Mouse (Mus musculus): Measurements from ENCODE around the gene Pnpo. TPM values are rescaled to one million over a fixed set of nuclear protein-coding genes. Genes with fewer than 3 reads are reported as not detected.

The Pnpo gene
- polyA plus RNA-seq, 1 experiment from 2014 or later: 145 TPM

- Histone ChIP-seq H3K27me3 (replicated peaks; ENCODE audit: control insufficient read depth, insufficient read depth, low read length) (no peaks in the 10 kb centered on the region), H3K36me3 (ENCODE audit: control insufficient read depth, insufficient read depth) (peaks cover 6% of the 10 kb centered on the region), H3K4me2 (replicated peaks; ENCODE audit: low read depth) (no peak overlapping the region), H3K9ac (ENCODE audit: low read depth, low read length) (no peak overlapping the region), H3K27ac (ENCODE audit: low read depth, low read length) (no peak overlapping the region), H3K9me3 (ENCODE audit: control insufficient read depth) (no peaks in the 10 kb centered on the region), H3K4me1 (replicated peaks; ENCODE audit: control insufficient read depth, insufficient read depth, low read length) (peaks cover 10% of the 10 kb centered on the region; the same call in 1 of the 2 replicates), H3K4me3 (ENCODE audit: low read depth, low read length) (no peak overlapping the region)
- ATAC-seq: no peak
- no peak for TF ChIP-seq CTCF (IDR thresholded peaks at IDR 0.05; ENCODE audit: low read depth)
- 82% methylated on average over 9 of the region's 9 CpGs for WGBS
Observed at GRCm38 (mm10) chr11:96946498-96946897, 2.7 kb upstream of the Pnpo start.

DNA sequence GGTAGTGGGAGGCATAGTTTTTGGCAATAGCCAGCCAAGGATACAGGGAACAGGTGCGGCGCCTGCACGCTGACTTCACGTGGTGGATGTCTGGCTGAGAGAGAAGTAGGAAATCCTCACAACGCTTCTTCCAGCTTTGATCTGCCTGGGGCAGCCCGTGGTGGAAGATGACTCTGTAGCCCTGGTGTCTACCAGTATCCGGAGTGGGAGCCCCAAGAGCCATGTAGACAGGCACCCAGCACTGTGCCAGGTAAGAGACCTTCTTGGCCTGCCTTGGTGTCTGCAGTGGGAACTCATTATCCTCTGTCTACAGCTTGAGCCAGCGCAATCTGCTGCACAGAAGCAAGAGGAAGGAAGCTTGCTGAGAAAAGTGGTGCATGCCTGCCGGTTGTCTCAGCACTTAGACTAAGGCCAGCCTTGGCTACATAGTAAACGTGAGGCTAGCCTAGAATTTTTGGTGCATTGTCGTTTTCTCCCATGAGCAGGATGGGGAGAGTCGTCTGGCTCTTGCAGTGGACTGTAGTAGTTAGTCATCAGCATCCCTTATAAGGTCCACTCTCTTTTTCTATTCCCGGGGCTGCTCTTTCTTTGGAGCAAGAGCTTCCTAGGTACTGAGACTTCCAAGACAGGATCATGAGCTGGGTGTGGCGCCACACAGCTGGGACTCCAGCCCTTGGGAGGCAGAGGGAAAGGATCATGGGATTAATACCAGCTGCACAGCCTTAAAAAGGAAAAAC is 1.2 kb upstream of the Pnpo start:
- Histone ChIP-seq H3K9me3 (ENCODE audit: control insufficient read depth) (no peaks in the 10 kb centered on the region), H3K4me2 (replicated peaks; ENCODE audit: low read depth) (peak overlapping the region; percentile 88), H3K27ac (ENCODE audit: low read depth, low read length) (peak overlapping the region; percentile 80), H3K4me1 (replicated peaks; ENCODE audit: control insufficient read depth, insufficient read depth, low read length) (peaks cover 10% of the 10 kb centered on the region; the same call in 1 of the 2 replicates), H3K36me3 (ENCODE audit: control insufficient read depth, insufficient read depth) (peaks cover 7% of the 10 kb centered on the region; the same call in 1 of the 2 replicates), H3K9ac (ENCODE audit: low read depth, low read length) (peak overlapping the region; percentile 60; the same call in 1 of the 2 replicates), H3K4me3 (ENCODE audit: low read depth, low read length) (peak overlapping the region; percentile 48), H3K27me3 (replicated peaks; ENCODE audit: control insufficient read depth, insufficient read depth, low read length) (no peaks in the 10 kb centered on the region)
- no peak for ATAC-seq
- WGBS: 44% methylated on average over 14 of the region's 14 CpGs
- no peak for TF ChIP-seq CTCF (IDR thresholded peaks at IDR 0.05; ENCODE audit: low read depth)

DNA sequence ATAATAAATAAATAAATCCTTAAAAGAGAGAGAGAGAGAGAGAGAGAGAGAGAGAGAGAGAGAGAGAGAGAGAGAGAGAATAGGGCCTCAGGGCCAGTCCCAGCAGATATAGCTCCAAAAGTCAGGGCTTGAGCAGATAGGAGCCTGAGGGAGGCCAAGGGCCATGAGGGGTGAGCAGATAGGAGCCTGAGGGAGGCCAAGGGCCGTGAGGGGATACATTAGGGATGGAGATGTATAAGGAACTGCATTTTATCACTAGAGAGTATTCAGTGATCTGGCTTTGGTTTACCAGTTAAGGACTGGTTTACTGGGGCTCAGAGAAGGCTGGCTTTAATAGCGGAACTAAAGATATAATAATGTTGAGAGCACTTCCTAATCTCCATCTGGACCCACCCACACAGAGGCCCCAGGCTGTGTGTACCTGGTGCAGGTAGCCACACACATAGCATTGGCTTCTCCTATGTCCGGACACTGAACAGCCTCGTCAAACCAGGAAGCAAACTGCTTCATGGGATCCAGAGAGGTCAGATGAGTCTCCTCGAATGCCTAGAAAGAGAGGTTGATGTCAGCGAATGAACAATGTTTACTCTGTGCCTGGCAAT is 1.7 kb downstream of the Pnpo start:
- Histone ChIP-seq H3K4me3 (ENCODE audit: low read depth, low read length) (no peak overlapping the region), H3K36me3 (ENCODE audit: control insufficient read depth, insufficient read depth) (peaks cover 21% of the 10 kb centered on the region)
- no peak for ATAC-seq

DNA sequence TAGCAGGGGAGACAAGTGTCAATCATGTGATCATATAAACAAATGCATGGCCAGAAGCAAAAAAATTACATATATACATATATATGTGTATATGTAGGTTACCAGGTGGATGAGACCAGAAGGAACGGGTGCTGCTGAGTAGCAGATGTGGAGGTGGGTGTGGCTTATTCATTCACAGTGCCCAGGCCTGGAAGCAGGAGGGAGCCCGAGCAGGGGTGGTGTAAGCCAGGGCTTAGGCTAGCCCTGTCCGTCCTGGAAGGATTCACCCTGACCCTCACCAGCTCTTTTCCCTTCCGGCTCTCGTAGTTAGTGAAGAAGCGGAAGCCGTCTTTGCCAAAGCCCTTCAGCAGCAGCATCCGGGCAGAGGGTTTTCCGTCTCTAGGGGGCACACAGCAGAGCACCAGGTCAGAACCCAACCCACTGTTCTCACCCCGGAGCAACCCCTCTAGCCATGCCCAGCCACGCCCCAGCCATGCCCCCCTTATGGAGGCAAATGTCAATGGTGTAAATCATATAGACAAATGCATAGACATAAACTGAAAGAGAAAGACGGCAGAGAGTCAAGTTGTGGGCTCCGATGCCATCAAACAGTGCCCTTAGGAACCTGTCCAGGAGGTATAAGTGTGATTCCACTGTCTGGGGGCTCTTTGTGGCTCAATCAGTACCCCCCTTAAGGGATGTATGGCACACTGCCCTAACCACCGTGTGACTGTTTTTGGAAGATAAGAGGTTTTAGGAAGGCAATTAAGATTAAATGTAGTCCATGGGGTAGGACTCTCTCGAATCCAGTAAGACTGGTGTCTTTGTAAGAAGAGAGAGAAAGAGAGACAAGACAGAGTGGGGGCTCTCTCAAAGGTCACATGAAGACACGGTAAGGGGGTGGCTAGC is 3.0 kb downstream of the Pnpo start:
- no peak for TF ChIP-seq CTCF (IDR thresholded peaks at IDR 0.05; ENCODE audit: low read depth)

More for the DNA sequence above, 1.7 kb downstream of the Pnpo start:
- no peak overlapping the region for H3K9ac ChIP-seq (ENCODE audit: low read depth, low read length)
- TF ChIP-seq CTCF (IDR thresholded peaks at IDR 0.05; ENCODE audit: low read depth): no peak
- H3K27me3 ChIP-seq (replicated peaks; ENCODE audit: control insufficient read depth, insufficient read depth, low read length): no peaks in the 10 kb centered on the region
- H3K4me2 ChIP-seq (replicated peaks; ENCODE audit: low read depth): peak overlapping the region; percentile 88
- H3K4me1 ChIP-seq (replicated peaks; ENCODE audit: control insufficient read depth, insufficient read depth, low read length): peaks cover 11% of the 10 kb centered on the region; the same call in 1 of the 2 replicates
- no peaks in the 10 kb centered on the region for H3K9me3 ChIP-seq (ENCODE audit: control insufficient read depth)
- peak overlapping the region; percentile 78 for H3K27ac ChIP-seq (ENCODE audit: low read depth, low read length)
- WGBS: 39% methylated on average over 6 of the region's 6 CpGs

DNA sequence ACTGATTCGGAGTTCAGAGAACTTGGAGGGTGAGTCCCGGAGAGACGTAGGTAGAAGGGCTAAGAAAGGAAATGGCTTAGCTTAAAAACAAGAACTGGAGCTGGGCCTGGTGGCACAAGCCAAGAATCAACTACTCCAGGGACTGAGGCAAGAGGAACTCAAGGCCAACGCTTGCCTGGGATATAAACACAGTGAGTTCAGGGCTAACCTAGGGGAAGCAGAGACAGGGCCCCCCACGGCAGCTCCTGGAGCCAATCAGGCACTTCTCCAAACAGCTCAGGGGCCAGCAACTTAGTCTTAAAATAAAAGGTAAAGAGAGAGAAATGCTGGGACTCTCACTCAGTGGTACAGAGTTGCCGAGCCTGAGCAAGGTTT is 5.4 kb downstream of the Pnpo start:
- no peak for ATAC-seq
- peaks cover 5% of the 10 kb centered on the region for H3K4me1 ChIP-seq (replicated peaks; ENCODE audit: control insufficient read depth, insufficient read depth, low read length)
- peaks cover 26% of the 10 kb centered on the region for H3K36me3 ChIP-seq (ENCODE audit: control insufficient read depth, insufficient read depth)
- no peak overlapping the region for H3K9ac ChIP-seq (ENCODE audit: low read depth, low read length)
- no peak for TF ChIP-seq CTCF (IDR thresholded peaks at IDR 0.05; ENCODE audit: low read depth)
- no peak overlapping the region for H3K4me3 ChIP-seq (ENCODE audit: low read depth, low read length)
- no peaks in the 10 kb centered on the region for H3K9me3 ChIP-seq (ENCODE audit: control insufficient read depth)
- H3K27ac ChIP-seq (ENCODE audit: low read depth, low read length): peak overlapping the region; percentile 87
- H3K4me2 ChIP-seq (replicated peaks; ENCODE audit: low read depth): no peak overlapping the region
- no peaks in the 10 kb centered on the region for H3K27me3 ChIP-seq (replicated peaks; ENCODE audit: control insufficient read depth, insufficient read depth, low read length)
- 29% methylated on average over 6 of the region's 6 CpGs for WGBS

More for the DNA sequence above, 3.0 kb downstream of the Pnpo start:
- Histone ChIP-seq H3K4me3 (ENCODE audit: low read depth, low read length) (no peak overlapping the region), H3K27ac (ENCODE audit: low read depth, low read length) (no peak overlapping the region), H3K4me1 (replicated peaks; ENCODE audit: control insufficient read depth, insufficient read depth, low read length) (peaks cover 12% of the 10 kb centered on the region; the same call in 1 of the 2 replicates), H3K36me3 (ENCODE audit: control insufficient read depth, insufficient read depth) (peaks cover 21% of the 10 kb centered on the region), H3K4me2 (replicated peaks; ENCODE audit: low read depth) (no peak overlapping the region), H3K9ac (ENCODE audit: low read depth, low read length) (no peak overlapping the region), H3K9me3 (ENCODE audit: control insufficient read depth) (no peaks in the 10 kb centered on the region), H3K27me3 (replicated peaks; ENCODE audit: control insufficient read depth, insufficient read depth, low read length) (no peaks in the 10 kb centered on the region)
- ATAC-seq: no peak
- 67% methylated on average over 16 of the region's 16 CpGs for WGBS

Measured in intestine, postnatal 0 days (tissue).